Mouse (Mus musculus): ENCODE results near the gene Resp18. TPM values are rescaled to one million over a fixed set of nuclear protein-coding genes. Genes with fewer than 3 reads are reported as not detected.

Resp18 gene
- polyA plus RNA-seq (2015; fragmentation: Nextera tagmentation; extraction: Ambion mirVana), result 1.0 and 3.0 TPM in 2 replicates

DNA sequence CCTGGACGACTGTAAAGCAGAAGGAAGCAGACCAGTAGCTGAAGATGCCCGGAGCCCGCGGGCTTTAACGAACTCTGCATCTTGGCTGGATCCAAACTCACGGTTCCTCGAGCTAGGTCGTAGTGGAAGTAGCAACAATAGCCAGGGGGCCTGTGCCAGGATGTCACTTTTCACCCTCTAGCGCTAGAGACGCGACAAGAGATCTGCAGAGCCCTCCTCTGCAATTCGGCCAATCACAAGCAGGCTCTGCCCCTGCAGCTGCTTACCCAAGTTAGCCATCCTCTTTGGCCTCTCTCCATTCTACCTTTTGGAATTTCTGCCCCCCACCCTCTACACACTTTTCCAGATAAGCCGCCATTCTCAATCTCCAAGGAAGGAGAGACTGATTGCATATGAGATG is at the start of gene Resp18:
Gene Resp18 (minus strand): TSS at position 188 of the 400 bp plus-strand sequence.
- Histone ChIP-seq H3K9me3 (ENCODE audit: low read length) (0 out of 2 replicates have a peak, but pooled peaks cover 6% of the 10 kb centered on the region), H3K4me2 (replicated peaks; ENCODE audit: low read depth, low read length) (no peak within 1 kb of the TSS), H3K9ac (replicated peaks; ENCODE audit: low read length) (no peak within 1 kb of the TSS), H3K4me1 (ENCODE audit: insufficient read depth, low read length) (no peaks in the 10 kb centered on the region), H3K27me3 (ENCODE audit: insufficient read depth, low read length) (peaks cover 25% of the 10 kb centered on the region; the same call in 1 of the 2 replicates), H3K4me3 (ENCODE audit: low read length) (no peak within 1 kb of the TSS), H3K27ac (ENCODE audit: low read length) (no peak within 1 kb of the TSS), H3K36me3 (ENCODE audit: insufficient read depth, low read length) (no peaks in the 10 kb centered on the region)
- ATAC-seq (ENCODE audit: low FRiP score, low TSS enrichment), result no peak
- 6% methylated on average over 13 of the region's 13 CpGs for WGBS

DNA sequence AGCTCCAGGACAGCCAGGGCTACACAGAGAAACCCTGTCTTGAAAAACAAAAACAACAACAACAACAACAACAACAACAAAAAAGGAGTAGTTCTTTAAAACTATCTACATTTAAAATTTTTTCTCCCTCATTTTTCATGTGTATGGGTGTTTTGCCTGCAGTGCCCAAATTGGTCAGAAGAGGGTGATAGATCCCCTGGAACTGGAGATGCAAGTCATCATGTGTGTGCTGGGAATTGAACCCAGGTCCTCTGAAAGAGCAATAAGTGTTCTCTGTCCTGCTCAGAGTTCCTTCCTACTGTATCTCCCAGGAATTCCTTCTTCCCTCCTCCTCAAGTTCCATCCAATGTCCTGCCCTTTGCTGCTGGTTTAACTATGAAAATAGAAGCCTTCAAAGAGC is 49.2 kb upstream of the Resp18 start:
- ATAC-seq (ENCODE audit: low FRiP score, low TSS enrichment), result no peak
- Histone ChIP-seq H3K4me1 (ENCODE audit: insufficient read depth, low read length) (no peaks in the 10 kb centered on the region), H3K9ac (replicated peaks; ENCODE audit: low read length) (no peak overlapping the region), H3K4me3 (ENCODE audit: low read length) (no peak overlapping the region), H3K4me2 (replicated peaks; ENCODE audit: low read depth, low read length) (no peak overlapping the region), H3K9me3 (ENCODE audit: low read length) (no peaks in the 10 kb centered on the region), H3K36me3 (ENCODE audit: insufficient read depth, low read length) (no peaks in the 10 kb centered on the region), H3K27ac (ENCODE audit: low read length) (no peak overlapping the region), H3K27me3 (ENCODE audit: insufficient read depth, low read length) (no peaks in the 10 kb centered on the region)

DNA sequence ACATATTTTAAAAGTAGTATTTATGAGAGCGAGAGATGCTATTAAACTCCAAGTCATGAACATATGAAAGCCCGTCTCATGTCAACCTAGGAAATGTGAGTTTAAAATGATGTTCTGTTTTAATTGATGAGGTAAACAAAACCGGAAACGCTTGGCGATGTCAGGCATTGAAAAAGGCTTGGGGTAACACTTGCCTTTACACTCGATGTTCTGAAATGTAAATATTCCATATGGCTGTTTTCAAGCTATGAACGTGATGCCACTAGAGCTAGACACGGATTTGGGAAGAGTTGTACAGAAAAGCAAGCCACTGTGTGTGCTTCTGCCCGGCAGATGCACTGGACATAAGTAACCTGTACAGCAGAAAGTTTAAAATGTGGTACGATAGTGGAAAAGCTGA is 41.0 kb upstream of the Resp18 start:
- 84% methylated on average over 10 of the region's 10 CpGs for WGBS
- Histone ChIP-seq H3K36me3 (ENCODE audit: insufficient read depth, low read length) (peaks cover 6% of the 10 kb centered on the region; the same call in 1 of the 2 replicates), H3K9me3 (ENCODE audit: low read length) (no peaks in the 10 kb centered on the region), H3K9ac (replicated peaks; ENCODE audit: low read length) (no peak overlapping the region), H3K4me3 (ENCODE audit: low read length) (no peak overlapping the region), H3K27ac (ENCODE audit: low read length) (no peak overlapping the region), H3K4me2 (replicated peaks; ENCODE audit: low read depth, low read length) (no peak overlapping the region), H3K4me1 (ENCODE audit: insufficient read depth, low read length) (peaks cover 12% of the 10 kb centered on the region), H3K27me3 (ENCODE audit: insufficient read depth, low read length) (no peaks in the 10 kb centered on the region)
- ATAC-seq (ENCODE audit: low FRiP score, low TSS enrichment), result no peak

DNA sequence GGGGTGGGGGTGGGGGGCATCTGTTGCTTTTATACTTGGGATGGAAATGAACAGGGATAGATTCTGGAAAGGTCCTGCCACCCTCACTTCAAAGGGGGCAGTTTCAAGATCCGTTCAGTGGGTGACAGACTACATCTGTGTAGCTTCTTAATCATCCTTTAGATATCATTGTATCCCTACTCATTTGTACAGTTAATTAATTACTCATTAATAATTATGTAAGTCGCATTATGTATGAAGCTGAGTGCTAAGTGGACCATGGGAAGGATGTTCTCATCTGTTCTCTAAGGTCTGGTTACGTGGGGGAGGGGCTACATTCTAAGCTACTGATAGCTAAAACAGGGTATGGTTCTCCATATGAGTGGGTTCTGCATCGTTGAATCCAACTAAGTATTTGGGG is 40.5 kb upstream of the Resp18 start:
- Histone ChIP-seq H3K4me2 (replicated peaks; ENCODE audit: low read depth, low read length) (no peak overlapping the region), H3K4me3 (ENCODE audit: low read length) (no peak overlapping the region), H3K36me3 (ENCODE audit: insufficient read depth, low read length) (peaks cover 10% of the 10 kb centered on the region; the same call in 1 of the 2 replicates), H3K27ac (ENCODE audit: low read length) (no peak overlapping the region), H3K27me3 (ENCODE audit: insufficient read depth, low read length) (no peaks in the 10 kb centered on the region), H3K4me1 (ENCODE audit: insufficient read depth, low read length) (peaks cover 12% of the 10 kb centered on the region), H3K9me3 (ENCODE audit: low read length) (no peaks in the 10 kb centered on the region), H3K9ac (replicated peaks; ENCODE audit: low read length) (0 out of 2 replicates have a peak overlapping the region, but pooled peaks have one; percentile 55)
- WGBS, result 78% methylated on average over 4 of the region's 4 CpGs
- ATAC-seq (ENCODE audit: low FRiP score, low TSS enrichment), result no peak

DNA sequence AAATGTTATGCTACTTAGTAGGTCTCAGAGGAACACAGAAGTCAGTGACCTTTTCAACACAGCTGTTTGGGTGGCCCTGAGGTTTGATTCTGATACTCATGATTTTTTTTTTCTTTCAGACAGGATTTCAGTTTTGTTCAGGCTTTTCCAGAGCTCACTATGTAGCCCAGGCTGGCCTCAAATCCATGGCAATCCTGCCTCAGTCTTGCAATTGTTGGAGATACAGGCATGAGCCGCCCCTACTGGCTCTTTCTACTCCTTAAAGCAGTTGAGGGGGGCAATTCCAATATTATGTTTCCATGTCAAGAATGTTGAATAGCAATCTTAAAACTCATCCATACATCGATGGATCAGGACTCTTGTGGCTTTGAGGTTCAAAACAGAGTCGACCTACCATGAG is 40.1 kb upstream of the Resp18 start:
- H3K4me2 ChIP-seq (replicated peaks; ENCODE audit: low read depth, low read length), result peak overlapping the region; percentile 54
- H3K27me3 ChIP-seq (ENCODE audit: insufficient read depth, low read length), result no peaks in the 10 kb centered on the region
- peak overlapping the region; percentile 55 for H3K9ac ChIP-seq (replicated peaks; ENCODE audit: low read length)
- H3K9me3 ChIP-seq (ENCODE audit: low read length), result no peaks in the 10 kb centered on the region
- peaks cover 12% of the 10 kb centered on the region for H3K4me1 ChIP-seq (ENCODE audit: insufficient read depth, low read length)
- H3K36me3 ChIP-seq (ENCODE audit: insufficient read depth, low read length), result peaks cover 15% of the 10 kb centered on the region
- 70% methylated on average over 3 of the region's 3 CpGs for WGBS
- peak overlapping the region; percentile 49; the same call in 1 of the 2 replicates for H3K27ac ChIP-seq (ENCODE audit: low read length)
- peak overlapping the region; percentile 29 for H3K4me3 ChIP-seq (ENCODE audit: low read length)
- ATAC-seq (ENCODE audit: low FRiP score, low TSS enrichment), result no peak

DNA sequence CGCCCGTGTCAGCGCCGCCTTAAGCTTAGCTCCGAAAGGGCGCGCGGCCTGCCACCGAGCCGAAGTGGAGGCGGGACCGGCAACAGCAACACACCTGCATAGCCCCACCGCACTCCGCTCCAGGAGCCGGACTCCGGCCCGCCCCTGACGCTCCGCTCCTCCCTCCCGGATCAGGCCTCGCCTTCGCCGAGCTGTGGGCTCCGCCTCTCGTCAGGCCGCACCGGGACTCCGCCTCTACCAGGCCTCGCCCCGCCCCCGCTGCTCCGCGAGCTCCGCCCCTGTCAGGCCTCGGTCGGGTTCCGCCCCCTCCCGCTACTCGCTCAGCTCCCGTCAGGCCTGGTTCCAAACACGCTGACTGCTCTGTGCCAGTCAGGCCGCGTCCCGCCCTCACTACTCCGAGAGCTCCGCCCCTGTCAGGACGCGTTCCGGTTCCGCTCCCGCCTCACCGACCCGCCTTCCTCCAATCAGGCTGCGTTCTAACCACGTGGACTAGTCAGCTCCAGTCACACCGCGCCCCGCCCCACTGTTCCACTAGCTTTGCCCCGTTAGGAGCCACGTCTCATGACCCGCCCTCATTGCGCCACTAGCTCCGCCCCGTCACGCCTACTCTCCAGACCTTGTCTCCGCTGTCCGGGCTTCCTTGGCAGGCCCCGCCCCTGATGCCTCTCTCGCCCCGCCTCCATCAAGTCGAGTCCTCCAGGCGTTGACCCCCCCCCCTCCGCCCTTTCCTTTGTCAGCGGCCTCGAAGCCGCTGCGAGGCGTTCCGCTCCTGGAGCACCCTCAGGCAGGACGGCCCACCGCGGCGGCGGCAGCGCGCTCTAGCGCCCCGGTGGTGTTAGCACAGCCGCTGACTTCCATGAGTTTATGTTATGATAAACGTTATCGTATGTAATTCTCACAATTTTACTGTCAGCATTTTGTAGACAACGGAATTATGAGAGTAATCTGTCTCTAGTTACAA is 39.3 kb upstream of the Resp18 start, which contains the start of gene Dnpep:
Gene Dnpep (minus strand): TSS at position 750 of the 961 bp plus-strand sequence.
- Histone ChIP-seq H3K9me3 (ENCODE audit: low read length) (no peaks in the 10 kb centered on the region), H3K27ac (ENCODE audit: low read length) (peak within 1 kb of the TSS; percentile 96), H3K9ac (replicated peaks; ENCODE audit: low read length) (peak within 1 kb of the TSS; percentile 82), H3K4me2 (replicated peaks; ENCODE audit: low read depth, low read length) (peak within 1 kb of the TSS; percentile 81), H3K4me1 (ENCODE audit: insufficient read depth, low read length) (peaks cover 12% of the 10 kb centered on the region), H3K27me3 (ENCODE audit: insufficient read depth, low read length) (no peaks in the 10 kb centered on the region), H3K36me3 (ENCODE audit: insufficient read depth, low read length) (peaks cover 23% of the 10 kb centered on the region), H3K4me3 (ENCODE audit: low read length) (peak within 1 kb of the TSS; percentile 65)
- under 1% methylated on average over 81 of the region's 92 CpGs for WGBS
- ATAC-seq (ENCODE audit: low FRiP score, low TSS enrichment), result peak; percentile 98

DNA sequence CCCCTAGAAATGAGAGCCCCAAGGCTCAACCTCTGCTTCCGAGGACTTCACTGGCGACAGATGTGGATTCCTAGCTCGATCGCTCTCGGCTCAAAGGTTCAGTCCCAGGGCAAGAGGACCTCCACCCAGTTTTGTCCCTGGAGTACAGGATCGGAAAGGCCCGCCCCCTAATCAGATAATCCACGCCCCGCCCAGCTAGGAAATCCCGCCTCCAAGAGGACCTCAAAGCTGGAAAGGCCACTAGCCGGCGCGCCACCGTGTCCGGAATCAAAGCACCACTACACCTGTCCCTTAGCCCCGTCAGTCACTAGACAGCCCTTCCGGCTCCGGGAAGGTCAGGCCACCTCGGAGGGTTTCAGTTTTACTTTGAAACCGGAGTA is 38.6 kb upstream of the Resp18 start:
- H3K27me3 ChIP-seq (ENCODE audit: insufficient read depth, low read length), result no peaks in the 10 kb centered on the region
- peak overlapping the region; percentile 82 for H3K9ac ChIP-seq (replicated peaks; ENCODE audit: low read length)
- H3K9me3 ChIP-seq (ENCODE audit: low read length), result no peaks in the 10 kb centered on the region
- H3K27ac ChIP-seq (ENCODE audit: low read length), result peak overlapping the region; percentile 96
- peaks cover 12% of the 10 kb centered on the region for H3K4me1 ChIP-seq (ENCODE audit: insufficient read depth, low read length)
- peaks cover 29% of the 10 kb centered on the region for H3K36me3 ChIP-seq (ENCODE audit: insufficient read depth, low read length)
- 0% methylated on average over 20 of the region's 20 CpGs for WGBS
- peak overlapping the region; percentile 65 for H3K4me3 ChIP-seq (ENCODE audit: low read length)
- peak; percentile 67 for ATAC-seq (ENCODE audit: low FRiP score, low TSS enrichment)
- H3K4me2 ChIP-seq (replicated peaks; ENCODE audit: low read depth, low read length), result peak overlapping the region; percentile 81

DNA sequence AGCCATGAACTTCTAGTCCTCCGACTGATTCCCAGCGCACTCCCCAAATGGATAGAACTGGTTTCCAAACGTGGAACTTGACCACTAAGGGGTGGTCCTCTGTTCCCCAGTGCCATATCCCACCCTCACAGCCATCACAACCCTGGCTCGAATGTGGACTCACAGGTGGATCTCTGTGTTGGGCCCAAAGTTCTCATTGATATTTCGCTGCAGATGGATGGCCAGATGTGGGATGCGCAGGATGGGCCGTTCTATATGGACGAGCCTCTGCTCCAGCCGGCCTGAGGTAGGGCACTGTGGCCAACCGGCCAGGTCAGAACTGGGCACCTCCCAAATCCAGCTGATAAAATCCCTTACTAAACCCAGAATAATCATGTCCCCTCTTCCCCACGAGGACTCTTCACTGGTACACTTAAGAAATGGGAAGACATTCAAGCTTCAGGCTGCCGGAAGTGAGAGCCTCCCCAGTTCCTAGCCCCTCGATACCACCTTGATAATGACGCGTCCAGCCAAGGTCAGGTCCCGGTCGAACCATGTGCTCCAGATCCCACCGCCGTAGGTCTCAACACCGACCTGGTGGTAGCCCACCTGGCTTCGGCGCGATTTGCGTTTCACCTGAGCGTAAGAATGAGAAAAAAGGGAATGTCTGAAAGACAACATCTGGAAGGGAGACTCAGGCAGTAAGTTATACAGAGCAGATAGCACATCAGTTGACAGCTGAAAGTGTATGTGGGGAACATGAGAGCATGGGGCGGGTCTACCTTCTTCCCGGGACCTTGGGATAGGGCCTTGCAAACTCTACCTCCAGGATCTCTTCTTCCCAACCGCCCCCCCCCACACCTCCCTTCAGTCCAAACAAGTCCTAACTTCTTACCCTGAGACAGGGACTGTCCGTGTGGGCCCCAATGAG is 37.5 kb upstream of the Resp18 start:
- ATAC-seq (ENCODE audit: low FRiP score, low TSS enrichment), result no peak
- peak overlapping the region; percentile 82 for H3K9ac ChIP-seq (replicated peaks; ENCODE audit: low read length)

DNA sequence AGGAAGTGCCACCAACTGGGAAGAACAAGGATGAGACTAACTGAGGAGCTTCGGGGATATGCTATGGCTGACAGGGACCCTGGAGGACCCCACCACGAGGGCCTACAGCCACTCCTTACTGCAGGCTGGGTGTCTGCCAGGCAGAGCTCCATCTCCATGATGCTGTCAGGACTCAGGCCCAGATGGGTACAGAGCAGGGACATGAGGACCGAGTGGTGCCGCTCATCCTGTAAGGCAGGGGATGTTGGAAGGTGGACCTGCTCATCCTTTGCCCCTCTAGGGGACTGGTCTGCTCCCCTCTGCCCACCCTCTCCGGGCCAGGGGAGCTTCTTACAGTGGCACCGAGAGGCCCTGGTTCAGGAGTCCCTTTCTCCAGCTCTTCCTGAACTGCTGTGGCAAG is 36.8 kb upstream of the Resp18 start:
- H3K27ac ChIP-seq (ENCODE audit: low read length), result no peak overlapping the region
- H3K9ac ChIP-seq (replicated peaks; ENCODE audit: low read length), result no peak overlapping the region
- H3K4me1 ChIP-seq (ENCODE audit: insufficient read depth, low read length), result peaks cover 12% of the 10 kb centered on the region
- H3K36me3 ChIP-seq (ENCODE audit: insufficient read depth, low read length), result peaks cover 46% of the 10 kb centered on the region
- WGBS, result 92% methylated on average over 6 of the region's 6 CpGs
- no peak overlapping the region for H3K4me2 ChIP-seq (replicated peaks; ENCODE audit: low read depth, low read length)
- H3K27me3 ChIP-seq (ENCODE audit: insufficient read depth, low read length), result no peaks in the 10 kb centered on the region
- no peak overlapping the region for H3K4me3 ChIP-seq (ENCODE audit: low read length)
- no peak for ATAC-seq (ENCODE audit: low FRiP score, low TSS enrichment)
- H3K9me3 ChIP-seq (ENCODE audit: low read length), result no peaks in the 10 kb centered on the region

More for the DNA sequence above, 37.5 kb upstream of the Resp18 start:
- Histone ChIP-seq H3K4me2 (replicated peaks; ENCODE audit: low read depth, low read length) (peak overlapping the region; percentile 81), H3K36me3 (ENCODE audit: insufficient read depth, low read length) (peaks cover 40% of the 10 kb centered on the region), H3K27me3 (ENCODE audit: insufficient read depth, low read length) (no peaks in the 10 kb centered on the region), H3K4me3 (ENCODE audit: low read length) (peak overlapping the region; percentile 65), H3K4me1 (ENCODE audit: insufficient read depth, low read length) (peaks cover 12% of the 10 kb centered on the region), H3K9me3 (ENCODE audit: low read length) (no peaks in the 10 kb centered on the region), H3K27ac (ENCODE audit: low read length) (peak overlapping the region; percentile 96; the same call in 1 of the 2 replicates)
- WGBS, result 80% methylated on average over 29 of the region's 29 CpGs

Measured in kidney, embryonic 16.5 days (tissue).